Mouse (Mus musculus): Measurements from ENCODE around the gene N4bp1.

The N4bp1 gene

GRCm38 (mm10) chr8:86895390-86895789 is 10.3 kb upstream of the N4bp1 start:
- no peak for DNase-seq

- DNase-seq: no peak
These were observed 9.2 kb upstream of the N4bp1 start for GRCm38 (mm10) chr8:86894194-86894761.

- DNase-seq: no peak
These were observed 8.5 kb upstream of the N4bp1 start for GRCm38 (mm10) chr8:86893554-86893953.

- DNase-seq: no peak
These were observed 6.5 kb upstream of the N4bp1 start for GRCm38 (mm10) chr8:86891533-86891932.

GRCm38 (mm10) chr8:86888058-86888939 is 3.2 kb upstream of the N4bp1 start:
- no peak for DNase-seq

- DNase-seq: peak; percentile 38
These were observed 991 bp downstream of the N4bp1 start for GRCm38 (mm10) chr8:86884067-86884466.

GRCm38 (mm10) chr8:86882568-86883478 is 2.2 kb downstream of the N4bp1 start:
- DNase-seq: no peak

GRCm38 (mm10) chr8:86881951-86882350 is 3.1 kb downstream of the N4bp1 start:
- no peak for DNase-seq

GRCm38 (mm10) chr8:86881068-86881609 is 3.9 kb downstream of the N4bp1 start:
- DNase-seq: no peak

- DNase-seq: no peak
These were observed 8.2 kb downstream of the N4bp1 start for GRCm38 (mm10) chr8:86876831-86877230.

- DNase-seq: no peak
These were observed 11.0 kb downstream of the N4bp1 start for GRCm38 (mm10) chr8:86874055-86874454.

- no peak for DNase-seq
These were observed 11.9 kb downstream of the N4bp1 start for GRCm38 (mm10) chr8:86873151-86873550.

GRCm38 (mm10) chr8:86872097-86872815 is 12.8 kb downstream of the N4bp1 start:
- no peak for DNase-seq

GRCm38 (mm10) chr8:86871421-86871820 is 13.6 kb downstream of the N4bp1 start:
- DNase-seq: no peak

- DNase-seq: no peak
These were observed 14.3 kb downstream of the N4bp1 start for GRCm38 (mm10) chr8:86870771-86871170.

- DNase-seq: no peak
These were observed 17.0 kb downstream of the N4bp1 start for GRCm38 (mm10) chr8:86868041-86868440.

- DNase-seq: no peak
These were observed 20.3 kb downstream of the N4bp1 start for GRCm38 (mm10) chr8:86864764-86865163.

- DNase-seq: no peak
These were observed 22.2 kb downstream of the N4bp1 start for GRCm38 (mm10) chr8:86862837-86863236.

- no peak for DNase-seq
These were observed 22.8 kb downstream of the N4bp1 start for GRCm38 (mm10) chr8:86862155-86862816.

- DNase-seq: no peak
These were observed 23.5 kb downstream of the N4bp1 start for GRCm38 (mm10) chr8:86861516-86861915.

GRCm38 (mm10) chr8:86856248-86856647 is 28.8 kb downstream of the N4bp1 start:
- no peak for DNase-seq

GRCm38 (mm10) chr8:86854686-86855085 is 30.4 kb downstream of the N4bp1 start:
- DNase-seq: no peak
